10 mouse cellular contexts compared by ENCODE assay signal in the genomic region with DNA sequence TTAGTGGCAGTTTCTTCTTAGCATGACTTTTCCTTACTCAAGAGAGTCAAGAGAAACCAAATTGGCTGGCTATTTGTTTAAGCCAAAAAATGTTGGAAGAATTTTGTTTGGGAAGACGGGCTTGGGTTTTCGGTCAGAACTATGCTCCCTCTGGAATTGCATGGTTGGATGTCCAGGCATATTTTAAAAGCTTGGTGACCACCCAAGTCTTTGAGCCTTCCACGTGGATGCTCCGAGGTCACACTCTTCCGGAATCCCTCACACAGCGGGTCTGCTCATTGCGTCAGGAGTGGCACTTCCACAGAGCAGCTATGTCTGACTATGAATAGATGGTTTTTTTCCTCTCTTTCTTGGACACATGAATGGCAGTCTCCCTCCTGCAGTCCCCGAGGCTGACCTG. TPM values are rescaled to one million over a fixed set of nuclear protein-coding genes. Genes with fewer than 3 reads are reported as not detected.
DNase-seq lines count a peak whose midpoint lies in the region; ATAC-seq and TF ChIP-seq lines count a peak whose summit lies in the region.
"Had no signal": no experiment of that assay in that cellular context is flagged by ENCODE, and none has a peak within 500 bp of the region (broad histone marks: within the 10 kb centered on the region; RNA-seq: fewer than 3 reads in every experiment).

No protein-coding gene starts in this region.

- intact Hi-C loops in heart, postnatal 10 days (cut with DNase I): no loop called here

- no peak overlapping the region for H3K4me3 ChIP-seq in heart, embryonic 12.5 days
- H3K4me3 ChIP-seq in lung, postnatal 0 days (ENCODE audit: low read depth, low read length): no peak overlapping the region
- no peak overlapping the region for H3K4me3 ChIP-seq in heart, embryonic 15.5 days
- no peak overlapping the region for H3K4me3 ChIP-seq in small intestine, adult 2 months (ENCODE audit: low read depth, low read length)
- H3K4me3 ChIP-seq: neural tube, embryonic 12.5 days had no signal

- 0 out of 2 replicates have a peak overlapping the region, but pooled peaks have one; percentile 33 for H3K9ac ChIP-seq in heart, embryonic 12.5 days
- no peak overlapping the region for H3K9ac ChIP-seq in lung, postnatal 0 days (replicated peaks; ENCODE audit: low read depth)
- no peak overlapping the region for H3K9ac ChIP-seq in heart, embryonic 15.5 days
- H3K9ac ChIP-seq: neural tube, embryonic 12.5 days had no signal

- no peak for TF ChIP-seq CTCF in lung, postnatal 0 days (IDR thresholded peaks at IDR 0.05)
- TF ChIP-seq CTCF in small intestine, adult 2 months (IDR thresholded peaks at IDR 0.05; ENCODE audit: extremely low read depth, insufficient read length, insufficient replicate concordance, low read depth, low read length): no peak

- ATAC-seq in heart, embryonic 12.5 days (ENCODE audit: insufficient number of reproducible peaks, low FRiP score): no peak
- no peak for ATAC-seq in lung, postnatal 0 days
- ATAC-seq in heart, embryonic 15.5 days (replicated peaks; ENCODE audit: insufficient number of reproducible peaks, insufficient read depth, low FRiP score, low read depth): no peak

- TF ChIP-seq POLR2A in small intestine, adult 2 months (IDR thresholded peaks at IDR 0.05; ENCODE audit: low read depth, low read length): no peak

- TF ChIP-seq EP300 in lung, postnatal 0 days (IDR thresholded peaks at IDR 0.05): no peak

- DNase-seq in heart, postnatal 10 days: no peak
- DNase-seq in lung, postnatal 0 days (ENCODE audit: low spot score): no peak
- no peak for DNase-seq in lung, postnatal 36 days
- DNase-seq in urinary bladder, postnatal 4 days (ENCODE audit: low spot score in 2 of 2): no peak
- DNase-seq: kidney, postnatal 4 days; right cerebral cortex, postnatal 25 days had no signal

- no peak overlapping the region for H3K4me2 ChIP-seq in heart, embryonic 12.5 days
- no peak overlapping the region for H3K4me2 ChIP-seq in lung, postnatal 0 days (replicated peaks; ENCODE audit: low read depth, low read length)
- no peak overlapping the region for H3K4me2 ChIP-seq in heart, embryonic 15.5 days
- H3K4me2 ChIP-seq: neural tube, embryonic 12.5 days had no signal

- 0 out of 2 replicates have a peak overlapping the region, but pooled peaks have one; percentile 64 for H3K27ac ChIP-seq in heart, embryonic 12.5 days (ENCODE audit: poor library complexity, severe bottlenecking)
- H3K27ac ChIP-seq in lung, postnatal 0 days (ENCODE audit: low read length): 0 out of 2 replicates have a peak overlapping the region, but pooled peaks have one; percentile 20
- peak overlapping the region; percentile 48 for H3K27ac ChIP-seq in heart, embryonic 15.5 days
- peak overlapping the region; percentile 85 for H3K27ac ChIP-seq in small intestine, adult 2 months (ENCODE audit: insufficient read depth, low read depth, low read length)
- H3K27ac ChIP-seq: neural tube, embryonic 12.5 days had no signal

- H3K9me3 ChIP-seq in heart, embryonic 12.5 days (replicated peaks): no peaks in the 10 kb centered on the region
- H3K9me3 ChIP-seq in lung, postnatal 0 days (ENCODE audit: low read length): no peaks in the 10 kb centered on the region
- H3K9me3 ChIP-seq in heart, embryonic 15.5 days (replicated peaks): no peaks in the 10 kb centered on the region
- H3K9me3 ChIP-seq: neural tube, embryonic 12.5 days had no signal

- 85% methylated on average over 8 of the region's 8 CpGs for WGBS in heart, embryonic 12.5 days
- 60% methylated on average over 8 of the region's 8 CpGs for WGBS in lung, postnatal 0 days
- WGBS in heart, embryonic 15.5 days: 74% methylated on average over 8 of the region's 8 CpGs
- WGBS in small intestine, adult 2 months: 77% methylated on average over 8 of the region's 8 CpGs

- H3K4me1 ChIP-seq in heart, embryonic 12.5 days (replicated peaks): peaks cover 87% of the 10 kb centered on the region
- peaks cover 67% of the 10 kb centered on the region for H3K4me1 ChIP-seq in lung, postnatal 0 days (ENCODE audit: insufficient read depth, low read depth, low read length)
- H3K4me1 ChIP-seq in heart, embryonic 15.5 days (replicated peaks): peaks cover 85% of the 10 kb centered on the region
- H3K4me1 ChIP-seq in small intestine, adult 2 months (ENCODE audit: control insufficient read depth, insufficient read depth, insufficient read length, low read length): peaks cover 83% of the 10 kb centered on the region

- H3K27me3 ChIP-seq in heart, embryonic 12.5 days (replicated peaks): no peaks in the 10 kb centered on the region
- H3K27me3 ChIP-seq in lung, postnatal 0 days (replicated peaks; ENCODE audit: insufficient read depth, low read length): no peaks in the 10 kb centered on the region
- H3K27me3 ChIP-seq in heart, embryonic 15.5 days: no peaks in the 10 kb centered on the region
- H3K27me3 ChIP-seq in small intestine, adult 2 months (ENCODE audit: control insufficient read depth, insufficient read depth, low read length): no peaks in the 10 kb centered on the region
- H3K27me3 ChIP-seq: neural tube, embryonic 12.5 days had no signal

- no peaks in the 10 kb centered on the region for H3K36me3 ChIP-seq in heart, embryonic 12.5 days
- H3K36me3 ChIP-seq in lung, postnatal 0 days (ENCODE audit: insufficient read depth, low read length): no peaks in the 10 kb centered on the region
- no peaks in the 10 kb centered on the region for H3K36me3 ChIP-seq in heart, embryonic 15.5 days
- H3K36me3 ChIP-seq in small intestine, adult 2 months (ENCODE audit: control insufficient read depth, insufficient read depth, low read length): no peaks in the 10 kb centered on the region
- H3K36me3 ChIP-seq: neural tube, embryonic 12.5 days had no signal

RNA-seq across cellular contexts. Expression of gene Nek6, which starts 23.6 kb away (rescaled TPM):
- 71.8 and 79.2 TPM in 2 replicates for polyA plus RNA-seq in heart, embryonic 12.5 days (2016; fragmentation: Nextera tagmentation; extraction: Ambion mirVana)
- total RNA-seq in heart, postnatal 10 days (2021): 10 to 100 TPM; 10.6 to 15.2 TPM
- 57.8 and 69.4 TPM in 2 replicates for polyA plus RNA-seq in lung, postnatal 0 days (2015; fragmentation: Nextera tagmentation; extraction: Ambion mirVana)
- 60.8 and 71.4 TPM in 2 replicates for polyA plus RNA-seq in heart, embryonic 15.5 days (2015; fragmentation: Nextera tagmentation; extraction: Ambion mirVana)
- polyA plus RNA-seq in small intestine, adult 2 months (2012; rRNA removed): 24.6 and 173 TPM in 2 replicates

Comparison
In these comparisons a context has a peak if more than half of its experiments do, and no peak if none do; other contexts are left out.
1. H3K27ac ChIP-seq: peak in every context shown above with its lines; median percentile 85 in small intestine, adult 2 months; 64 in heart, embryonic 12.5 days; 48 in heart, embryonic 15.5 days; 20 in lung, postnatal 0 days.